Mouse (Mus musculus) embryonic facial prominence, embryonic 14.5 days (tissue): ENCODE results near the gene Ube2l3. TPM values are rescaled to one million over a fixed set of nuclear protein-coding genes. Genes with fewer than 3 reads are reported as not detected.
A peak's percentile ranks its signal among the peaks of the same experiment; 100 is the strongest.
"Not testable (repeated sequence)": the region's sequence is repeated elsewhere in the genome, so short reads cannot be mapped to it uniquely, and the experiment has no call there.

ENCODE experiments used
- ATAC-seq: fragments of 200-750 bp; cut with Nextera tagmentation; 2 replicates; pipeline ENCODE4 v1.8.0; 2017; ENCODE audit warnings: low read depth, moderate number of reproducible peaks, moderate TSS enrichment
- DNase-seq: peaks from one replicate; pipeline ENCODE4 v3.0.0-alpha.2; 2015; ENCODE audit warnings: low spot score
- H3K27ac ChIP-seq: fragments of 300-500 bp; sonication (generic); replicated peaks from 2 replicates; pipeline ENCODE4 v1.5.1; 2014; ENCODE audit warnings: low read depth, mild to moderate bottlenecking, low read length, moderate library complexity
- H3K27me3 ChIP-seq: fragments of 300-500 bp; sonication (generic); replicated peaks from 2 replicates; pipeline ENCODE4 v1.6.1; 2014; ENCODE audit warnings: low read length; ENCODE audit not compliant: control insufficient read depth, insufficient read depth
- H3K36me3 ChIP-seq: fragments of 300-500 bp; sonication (generic); 2 replicates; pipeline ENCODE4 v1.6.1; 2014; ENCODE audit warnings: low read length, mixed read lengths; ENCODE audit not compliant: control insufficient read depth, insufficient read depth
- H3K4me1 ChIP-seq: fragments of 300-500 bp; sonication (generic); 2 replicates; pipeline ENCODE4 v1.6.1; 2014; ENCODE audit warnings: antibody characterized with exemption, low read length; ENCODE audit not compliant: control insufficient read depth, insufficient read depth
- H3K4me2 ChIP-seq: fragments of 300-500 bp; sonication (generic); 2 replicates; pipeline ENCODE4 v1.6.1; 2014; ENCODE audit warnings: low read depth, mild to moderate bottlenecking, low read length, moderate library complexity, mixed read lengths
- H3K4me3 ChIP-seq: fragments of 300-500 bp; sonication (generic); 2 replicates; pipeline ENCODE4 v1.5.1; 2014; ENCODE audit warnings: low read depth, mild to moderate bottlenecking, low read length
- H3K9ac ChIP-seq: fragments of 300-500 bp; sonication (generic); 2 replicates; pipeline ENCODE4 v1.6.1; 2014; ENCODE audit warnings: low read depth, mild to moderate bottlenecking, low read length, moderate library complexity, mixed read lengths
- H3K9me3 ChIP-seq: fragments of 300-500 bp; sonication (generic); 2 replicates; pipeline ENCODE4 v1.6.1; 2016; ENCODE audit warnings: low read length; ENCODE audit not compliant: control insufficient read depth
- WGBS: fragments of 180-500 bp; shearing (Covaris S2); extraction: QIAGEN DNeasy Blood & Tissue Kit; methylation state at CpG from one replicate; pipeline ENCODE4 v1.1.7; 2014; 5-methylcytosine and 5-hydroxymethylcytosine counted together
- polyA plus RNA-seq: library from polyadenylated mRNA; unstranded; fragments of >200 nt; fragmentation: Nextera tagmentation; extraction: Ambion mirVana; gene quantifications from 2 replicates; pipeline ENCODE4 v1.2.1, GENCODE M21; 2014

Gene Ube2l3
- polyA plus RNA-seq, 1 experiment from 2014 or later, result 301 TPM

DNA sequence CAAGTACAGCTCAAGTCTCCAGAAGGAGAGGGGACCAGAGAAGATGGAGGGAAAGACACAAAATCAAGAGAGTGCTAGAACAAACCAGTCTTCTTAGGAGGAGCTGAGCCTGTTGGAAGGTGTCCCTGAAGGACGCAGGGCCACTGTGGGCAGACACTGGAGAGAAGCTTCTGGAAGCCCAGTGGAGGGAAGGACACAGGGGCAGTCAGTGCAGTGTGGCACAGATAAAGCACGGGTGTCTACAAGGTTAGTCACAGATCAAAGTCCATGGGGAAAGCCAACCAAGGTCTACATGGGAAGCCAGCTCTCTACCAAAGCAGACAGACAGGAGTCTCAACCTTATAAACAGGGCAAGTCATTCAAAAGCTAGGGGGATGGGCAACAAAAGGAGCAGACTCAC, 26.7 kb downstream of the Ube2l3 start:
- Histone ChIP-seq H3K9ac (no peak overlapping the region), H3K36me3 (peaks cover 59% of the 10 kb centered on the region), H3K9me3 (no peaks in the 10 kb centered on the region), H3K4me3 (no peak overlapping the region), H3K27ac (no peak overlapping the region), H3K4me2 (no peak overlapping the region), H3K27me3 (no peaks in the 10 kb centered on the region), H3K4me1 (no peaks in the 10 kb centered on the region)
- WGBS, result 89% methylated on average over 2 of the region's 2 CpGs
- ATAC-seq (no peak), DNase-seq (no peak)

DNA sequence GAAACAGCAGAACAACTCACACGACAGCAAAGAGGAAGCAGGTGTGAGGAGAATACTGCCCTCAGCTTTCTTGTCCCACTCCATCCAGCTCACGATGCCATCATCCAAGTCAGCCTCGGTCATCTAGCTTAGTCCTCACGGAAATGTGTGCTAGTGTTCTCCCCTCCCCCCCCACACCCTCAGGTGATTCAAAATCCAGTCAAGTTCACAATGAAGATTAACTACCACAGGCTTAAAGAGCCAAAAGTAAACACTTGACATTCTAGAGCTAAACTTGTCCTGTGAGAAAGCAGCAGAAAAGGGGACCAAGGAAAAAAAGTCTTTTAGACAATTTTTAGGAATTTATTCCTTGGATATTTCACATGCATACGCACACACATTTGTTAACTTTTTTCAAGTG, 34.4 kb downstream of the Ube2l3 start:
- Histone ChIP-seq H3K27me3 (no peaks in the 10 kb centered on the region), H3K9me3 (no peaks in the 10 kb centered on the region), H3K9ac (no peak overlapping the region), H3K4me2 (no peak overlapping the region), H3K4me1 (no peaks in the 10 kb centered on the region), H3K36me3 (peaks cover 64% of the 10 kb centered on the region), H3K27ac (no peak overlapping the region), H3K4me3 (no peak overlapping the region)
- WGBS, result 75% methylated on average over 5 of the region's 5 CpGs
- DNase-seq (no peak), ATAC-seq (no peak)

DNA sequence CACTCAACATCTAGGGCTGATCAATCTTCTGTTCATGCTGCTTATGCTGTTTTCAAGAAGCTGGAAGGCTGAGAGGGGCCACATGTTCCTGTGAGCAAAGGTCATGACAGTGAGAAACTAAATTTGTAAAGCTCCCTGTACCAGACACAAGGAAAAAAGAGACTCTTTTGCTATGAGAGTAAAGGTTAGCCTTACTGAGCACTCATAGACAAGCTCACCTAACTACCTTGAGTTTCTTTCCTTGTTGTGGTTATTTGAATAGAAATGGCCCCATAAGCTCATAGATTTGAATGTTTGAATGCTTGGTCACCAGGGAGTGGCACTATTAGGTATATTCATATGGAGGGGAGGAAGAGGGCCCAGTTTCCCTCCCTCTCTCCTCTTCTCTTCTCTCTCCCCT, 35.3 kb downstream of the Ube2l3 start:
- H3K4me2 ChIP-seq, result no peak overlapping the region
- no peak for ATAC-seq
- H3K9ac ChIP-seq, result no peak overlapping the region
- H3K27me3 ChIP-seq, result no peaks in the 10 kb centered on the region
- H3K9me3 ChIP-seq, result no peaks in the 10 kb centered on the region
- no peak for DNase-seq
- H3K4me1 ChIP-seq, result no peaks in the 10 kb centered on the region
- peaks cover 59% of the 10 kb centered on the region for H3K36me3 ChIP-seq
- H3K4me3 ChIP-seq, result no peak overlapping the region
- no peak overlapping the region for H3K27ac ChIP-seq

GRCm38 (mm10) chr16:17165478-17165877, 37.0 kb downstream of the Ube2l3 start:
- H3K9me3 ChIP-seq, H3K9ac ChIP-seq, H3K4me1 ChIP-seq, H3K4me3 ChIP-seq, H3K27me3 ChIP-seq, ATAC-seq, H3K4me2 ChIP-seq, H3K27ac ChIP-seq, DNase-seq: not testable (repeated sequence)
- WGBS, result 100% methylated on average over 1 of the region's 1 CpGs
- peaks cover 51% of the 10 kb centered on the region for H3K36me3 ChIP-seq

DNA sequence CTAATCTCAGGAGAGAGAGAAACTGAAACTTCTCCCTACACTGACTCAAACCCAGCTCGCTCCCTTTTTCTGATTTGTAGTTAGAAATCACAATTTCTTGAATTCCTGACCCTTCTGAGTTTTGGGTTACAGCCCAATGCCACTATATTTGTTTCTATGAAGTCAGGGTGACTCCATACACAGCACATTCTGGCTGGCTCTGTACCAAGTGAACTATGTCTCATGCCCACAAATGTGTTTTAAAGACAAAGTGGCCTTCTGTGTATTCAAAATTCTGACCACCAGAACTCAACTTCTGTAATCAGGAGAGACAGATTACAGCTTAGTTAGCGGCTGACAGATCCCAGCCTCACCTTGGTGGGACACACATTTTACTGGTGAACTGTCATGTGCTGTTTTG, 48.1 kb downstream of the Ube2l3 start:
- Histone ChIP-seq H3K27ac (no peak overlapping the region), H3K4me3 (no peak overlapping the region), H3K9ac (no peak overlapping the region), H3K27me3 (no peaks in the 10 kb centered on the region), H3K36me3 (peaks cover 66% of the 10 kb centered on the region), H3K9me3 (no peaks in the 10 kb centered on the region), H3K4me1 (no peaks in the 10 kb centered on the region), H3K4me2 (no peak overlapping the region)
- WGBS, result 89% methylated on average over 2 of the region's 2 CpGs
- no peak for ATAC-seq
- DNase-seq, result no peak

DNA sequence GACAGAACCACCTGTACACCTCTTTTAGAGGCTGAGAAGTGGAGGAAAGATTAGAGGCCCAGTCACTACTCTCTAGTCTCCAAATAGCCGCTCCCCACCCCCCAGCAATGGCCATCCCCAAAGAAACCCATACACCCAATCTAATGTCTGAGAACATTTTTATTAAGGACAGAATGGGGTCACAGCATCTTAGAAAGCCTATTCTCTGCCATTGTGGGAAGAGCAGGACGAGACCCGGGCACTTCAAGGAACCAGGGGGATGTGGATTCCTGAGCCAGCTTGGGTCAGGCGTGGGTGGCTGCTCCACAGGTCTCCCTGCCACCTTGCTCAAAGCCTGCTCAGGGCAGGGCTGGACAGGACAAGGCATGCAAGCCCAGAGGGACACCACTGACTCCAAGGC, 50.6 kb downstream of the Ube2l3 start:
- no peak for DNase-seq
- 97% methylated on average over 4 of the region's 4 CpGs for WGBS
- Histone ChIP-seq H3K27me3 (peaks cover 4% of the 10 kb centered on the region; the same call in 1 of the 2 replicates), H3K27ac (no peak overlapping the region), H3K4me1 (peaks cover 6% of the 10 kb centered on the region; the same call in 1 of the 2 replicates), H3K36me3 (peaks cover 48% of the 10 kb centered on the region), H3K9me3 (no peaks in the 10 kb centered on the region), H3K9ac (no peak overlapping the region), H3K4me3 (no peak overlapping the region), H3K4me2 (no peak overlapping the region)
- no peak for ATAC-seq

GRCm38 (mm10) chr16:17150520-17151258, 51.8 kb downstream of the Ube2l3 start:
- Histone ChIP-seq H3K27ac (no peak overlapping the region), H3K27me3 (peaks cover 4% of the 10 kb centered on the region; the same call in 1 of the 2 replicates), H3K4me3 (no peak overlapping the region), H3K9ac (no peak overlapping the region), H3K4me1 (peaks cover 6% of the 10 kb centered on the region; the same call in 1 of the 2 replicates), H3K4me2 (no peak overlapping the region), H3K9me3 (no peaks in the 10 kb centered on the region), H3K36me3 (peaks cover 42% of the 10 kb centered on the region)
- WGBS, result 83% methylated on average over 7 of the region's 7 CpGs
- DNase-seq (no peak), ATAC-seq (no peak)

DNA sequence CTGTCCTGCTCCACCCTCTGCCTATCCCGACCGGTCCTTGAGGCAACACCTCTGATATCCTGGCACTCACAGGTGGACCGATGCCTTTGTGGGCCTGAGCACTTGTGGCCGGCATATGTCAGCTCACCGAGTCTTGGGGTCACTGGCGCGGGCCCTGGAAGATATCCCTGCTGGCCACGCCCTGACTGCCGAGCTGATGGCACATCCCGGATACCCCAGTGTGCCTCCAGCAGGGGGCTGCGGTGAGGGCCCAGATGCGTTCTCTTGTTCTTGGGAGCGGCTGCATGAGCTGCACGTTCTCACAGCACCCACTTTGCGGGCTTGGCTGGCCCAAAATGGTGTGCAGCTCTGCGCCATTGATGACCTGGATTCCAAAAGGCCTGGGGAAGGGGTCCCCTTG, 54.4 kb downstream of the Ube2l3 start:
- peak overlapping the region; percentile 66 for H3K9ac ChIP-seq
- ATAC-seq (0 out of 2 replicates have a peak, but pooled peaks have one; percentile 11), DNase-seq (peak; percentile 73)
- whole genome bisulfite sequencing, result 12% methylated on average over 15 of the region's 16 CpGs
- peak overlapping the region; percentile 100 for H3K4me2 ChIP-seq
- H3K27me3 ChIP-seq, result peaks cover 4% of the 10 kb centered on the region; the same call in 1 of the 2 replicates
- no peak overlapping the region for H3K27ac ChIP-seq
- H3K36me3 ChIP-seq, result peaks cover 21% of the 10 kb centered on the region
- peak overlapping the region; percentile 65 for H3K4me3 ChIP-seq
- H3K4me1 ChIP-seq, result peaks cover 6% of the 10 kb centered on the region; the same call in 1 of the 2 replicates
- no peaks in the 10 kb centered on the region for H3K9me3 ChIP-seq
